Mouse (Mus musculus) myocyte (in vitro differentiated cells): ENCODE measurements around the gene Prr14l.
"Not testable (repeated sequence)": the region's sequence is repeated elsewhere in the genome, so short reads cannot be mapped to it uniquely, and the experiment has no call there.

Experiments
- CEBPB ChIP-seq: IDR thresholded peaks from 2 replicates; pipeline ENCODE4 v1.6.1; 2011; ENCODE audit warnings: mild to moderate bottlenecking, moderate library complexity; ENCODE audit not compliant: poor library complexity, insufficient read depth, severe bottlenecking
- E2F4 ChIP-seq: IDR thresholded peaks from one replicate; pipeline ENCODE4 v1.6.1; 2011; ENCODE audit warnings: mild to moderate bottlenecking, control low read depth, moderate library complexity; ENCODE audit not compliant: insufficient read depth
- MAX ChIP-seq: IDR thresholded peaks from one replicate; pipeline ENCODE4 v1.6.1; 2011; ENCODE audit warnings: low read depth, mild to moderate bottlenecking, control low read depth
- MYOD1 ChIP-seq, 3 experiments: IDR thresholded peaks; one replicate each; pipeline ENCODE4 v1.6.1; 2011; ENCODE audit warnings: control low read depth in 2 of 3, low read depth in 2 of 3, mild to moderate bottlenecking in 2 of 3, moderate library complexity in 1 of 3; ENCODE audit not compliant: insufficient read length in 2 of 3, control insufficient read depth in 1 of 3
- MYOG ChIP-seq, 3 experiments: IDR thresholded peaks; one replicate each; pipeline ENCODE4 v1.6.1; 2011; ENCODE audit warnings: control low read depth in 2 of 3, low read depth in 2 of 3, mild to moderate bottlenecking in 2 of 3; ENCODE audit not compliant: insufficient read length in 2 of 3, control insufficient read depth in 1 of 3, insufficient read depth in 1 of 3
- POLR2A ChIP-seq: IDR thresholded peaks from one replicate; pipeline ENCODE4 v1.6.1; 2011; ENCODE audit warnings: low read depth, mild to moderate bottlenecking, control low read depth, moderate library complexity; ENCODE audit not compliant: insufficient read length
- POLR2AphosphoS2 ChIP-seq: IDR thresholded peaks from one replicate; pipeline ENCODE4 v1.6.1; 2011; ENCODE audit warnings: low read depth, control low read depth; ENCODE audit not compliant: insufficient read length
- SRF ChIP-seq: IDR thresholded peaks from one replicate; pipeline ENCODE4 v1.6.1; 2011; ENCODE audit warnings: low read depth; ENCODE audit not compliant: control insufficient read depth, insufficient read length
- TCF12 ChIP-seq: IDR thresholded peaks from one replicate; pipeline ENCODE4 v1.6.1; 2011; ENCODE audit warnings: mild to moderate bottlenecking, control low read depth; ENCODE audit not compliant: poor library complexity, insufficient read depth, severe bottlenecking
- TCF3 ChIP-seq: IDR thresholded peaks from one replicate; pipeline ENCODE4 v1.6.1; 2011; ENCODE audit warnings: low read depth, control low read depth; ENCODE audit not compliant: insufficient read length
- USF1 ChIP-seq: IDR thresholded peaks from one replicate; pipeline ENCODE4 v1.6.1; 2011; ENCODE audit warnings: low read depth, mild to moderate bottlenecking, control low read depth, moderate library complexity

- TF ChIP-seq POLR2A; USF1; MAX; POLR2AphosphoS2; E2F4; SRF; MYOG (IDR thresholded peaks at IDR 0.05; ENCODE audit: control insufficient read depth in 1 of 3, insufficient read depth in 1 of 3, insufficient read length in 2 of 3, low read depth in 2 of 3); TCF12; MYOD1 (IDR thresholded peaks at IDR 0.05; ENCODE audit: control insufficient read depth in 1 of 3, insufficient read length in 2 of 3, low read depth in 2 of 3); CEBPB; TCF3: not testable (repeated sequence)
These were observed 93.7 kb downstream of the Prr14l start for GRCm38 (mm10) chr5:32760352-32760751.
